8 mouse cellular contexts compared by ENCODE assay signal in the genomic region with DNA sequence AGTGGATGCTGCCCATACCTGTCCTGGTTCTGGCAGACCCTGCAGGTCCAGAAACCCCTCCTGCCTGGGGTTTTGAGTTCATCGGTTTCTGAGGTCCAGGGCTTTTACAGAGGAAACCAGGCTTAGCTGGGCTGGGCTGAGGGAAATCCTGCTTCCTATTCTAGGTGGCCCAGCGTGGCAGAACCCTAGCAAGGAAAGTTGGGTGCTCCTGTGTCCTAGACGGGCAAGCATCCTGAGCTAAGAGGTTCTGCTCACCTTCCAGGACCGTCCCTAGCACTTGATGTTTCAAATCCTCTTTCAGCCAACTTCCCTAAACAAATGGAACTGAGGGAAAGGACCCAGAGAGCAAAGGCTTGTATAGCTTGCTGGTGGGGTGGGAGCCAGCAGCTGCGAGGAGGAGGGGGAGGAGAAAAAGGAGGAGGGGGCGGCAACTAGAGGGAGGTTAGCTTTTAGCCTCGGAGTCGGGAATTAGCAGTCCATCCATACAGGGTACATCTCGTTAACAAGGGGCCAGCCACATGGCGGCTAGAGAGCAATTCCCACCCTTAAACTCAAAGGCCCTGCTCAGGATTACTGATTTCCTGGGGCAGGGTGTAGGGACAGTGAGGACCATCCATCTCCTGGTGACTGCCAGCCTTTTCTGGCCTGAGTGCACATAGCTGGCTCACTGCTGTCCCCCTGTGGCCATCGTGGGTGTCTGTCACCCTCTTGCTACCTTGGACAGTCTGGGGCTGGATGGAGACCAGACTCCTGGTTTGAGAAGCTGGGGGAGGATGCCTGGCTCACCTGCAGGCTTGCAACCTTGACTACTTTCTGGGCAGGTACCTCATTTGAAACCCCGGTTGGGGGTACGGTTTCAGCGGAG. TPM values are rescaled to one million over a fixed set of nuclear protein-coding genes. Genes with fewer than 3 reads are reported as not detected.
DNase-seq lines count a peak whose midpoint lies in the region; ATAC-seq lines count a peak whose summit lies in the region.

No protein-coding gene starts in this region.

- intact Hi-C loops in left cerebral cortex, postnatal 14 days (cut with DNase I), result loop anchor here (2.0 to 5.0 kb wide), 4 partner anchors 46 to 247 kb away; no protein-coding TSS in a partner anchor

- 13% methylated on average over 14 of the region's 14 CpGs for WGBS in hindbrain, embryonic 16.5 days

- peak; percentile 69 for DNase-seq in T-cell, adult 2 months (ENCODE audit: low spot score)
- DNase-seq in cerebellum, postnatal 25 days, result peak; percentile 92 to 93
- DNase-seq in gastrocnemius, adult 18-20 months (ENCODE audit: low spot score), result peak; percentile 88
- DNase-seq in left cerebral cortex, postnatal 14 days (ENCODE audit: low spot score in 2 of 2), result peak; percentile 80 to 87
- DNase-seq in right cerebral cortex, postnatal 14 days, result peak; percentile 69
- peak; percentile 75 to 81 for DNase-seq in urinary bladder, postnatal 4 days (ENCODE audit: low spot score in 2 of 2)

- H3K4me3 ChIP-seq in hindbrain, embryonic 16.5 days (ENCODE audit: low read length), result no peak overlapping the region

- peaks cover 76% of the 10 kb centered on the region for H3K4me1 ChIP-seq in hindbrain, embryonic 16.5 days (ENCODE audit: control insufficient read depth, insufficient read depth, low read depth, low read length)

- peak; percentile 75 for ATAC-seq in hindbrain, embryonic 16.5 days
- peak; percentile 49 for ATAC-seq in megakaryocyte-erythroid progenitor cell, adult 5-6 weeks (replicated peaks; ENCODE audit: low FRiP score, low TSS enrichment, poor library complexity, severe bottlenecking)

- no peaks in the 10 kb centered on the region for H3K27me3 ChIP-seq in hindbrain, embryonic 16.5 days (replicated peaks; ENCODE audit: control insufficient read depth, insufficient read depth, low read length)

- no peak overlapping the region for H3K9ac ChIP-seq in hindbrain, embryonic 16.5 days (ENCODE audit: low read depth, low read length)

- no peaks in the 10 kb centered on the region for H3K9me3 ChIP-seq in hindbrain, embryonic 16.5 days (ENCODE audit: control insufficient read depth, low read length)

- no peak overlapping the region; the same call in none of the 2 replicates for H3K4me2 ChIP-seq in hindbrain, embryonic 16.5 days (ENCODE audit: low read length)

- H3K27ac ChIP-seq in hindbrain, embryonic 16.5 days (ENCODE audit: low read depth, low read length), result peak overlapping the region; percentile 9; the same call in 1 of the 2 replicates

- no peaks in the 10 kb centered on the region for H3K36me3 ChIP-seq in hindbrain, embryonic 16.5 days (ENCODE audit: control insufficient read depth, insufficient read depth, low read length)

RNA-seq across cellular contexts. Expression of a gene that starts 54.4 kb away (rescaled TPM):
- under 1 TPM in 1 of 2 experiments, not detected in 1; 0.80 TPM for total RNA-seq in gastrocnemius, adult 18-20 months (2021)
- 20.6 and 22.0 TPM in 2 replicates for polyA plus RNA-seq in hindbrain, embryonic 16.5 days (2015; fragmentation: Nextera tagmentation; extraction: Ambion mirVana)
- 1 to 10 TPM; 1.2 to 1.4 TPM for total RNA-seq in left cerebral cortex, postnatal 14 days (2021)
- 76.6 and 99.8 TPM in 2 replicates for total RNA-seq in megakaryocyte-erythroid progenitor cell, adult 5-6 weeks (2014; fragmentation: Nextera tagmentation)
- 43.8 and 62.0 TPM in 2 replicates for total RNA-seq in megakaryocyte-erythroid progenitor cell, adult 5-6 weeks (2017)

Comparison
In these comparisons a context has a peak if more than half of its experiments do, and no peak if none do; other contexts are left out.
1. RNA of a gene that starts 54.4 kb away (total RNA-seq): 43.8 to 99.8 TPM in megakaryocyte-erythroid progenitor cell, adult 5-6 weeks; 1.2 to 1.4 TPM in left cerebral cortex, postnatal 14 days and 0.80 TPM in gastrocnemius, adult 18-20 months; every median in the first group is over 10 times any median in the second.
2. Peak in every context shown above with its lines, with median percentiles within 50 percentile points of each other: DNase-seq.